Mouse (Mus musculus) neural tube, embryonic 11.5 days (tissue): Measurements from ENCODE around the gene Snap25. TPM values are rescaled to one million over a fixed set of nuclear protein-coding genes. Genes with fewer than 3 reads are reported as not detected.
A peak's percentile ranks its signal among the peaks of the same experiment; 100 is the strongest.

Experiments
- ATAC-seq: fragments of 200-750 bp; cut with Nextera tagmentation; 2 replicates; pipeline ENCODE4 v1.8.0; 2017; ENCODE audit warnings: moderate number of reproducible peaks, mild to moderate bottlenecking, moderate TSS enrichment, moderate library complexity; ENCODE audit not compliant: insufficient read depth, low FRiP score, low TSS enrichment
- DNase-seq: peaks from one replicate; pipeline ENCODE4 v3.0.0-alpha.2; 2015; ENCODE audit warnings: low spot score
- H3K27ac ChIP-seq: fragments of 300-500 bp; sonication (generic); 2 replicates; pipeline ENCODE4 v1.5.1; 2014; ENCODE audit warnings: low read depth, mild to moderate bottlenecking, low read length
- H3K27me3 ChIP-seq: fragments of 300-500 bp; sonication (generic); 2 replicates; pipeline ENCODE4 v1.6.1; 2014; ENCODE audit warnings: mild to moderate bottlenecking, low read length, mixed read lengths; ENCODE audit not compliant: control insufficient read depth, insufficient read depth
- H3K36me3 ChIP-seq: fragments of 300-500 bp; sonication (generic); 2 replicates; pipeline ENCODE4 v1.6.1; 2014; ENCODE audit warnings: mild to moderate bottlenecking, low read length, moderate library complexity, mixed read lengths; ENCODE audit not compliant: control insufficient read depth, insufficient read depth
- H3K4me1 ChIP-seq: fragments of 300-500 bp; sonication (generic); 2 replicates; pipeline ENCODE4 v1.6.1; 2014; ENCODE audit warnings: low read length, mixed read lengths; ENCODE audit not compliant: control insufficient read depth, insufficient read depth
- H3K4me2 ChIP-seq: fragments of 300-500 bp; sonication (generic); 2 replicates; pipeline ENCODE4 v1.6.1; 2014; ENCODE audit warnings: low read depth, mild to moderate bottlenecking, moderate library complexity
- H3K4me3 ChIP-seq: fragments of 300-500 bp; sonication (generic); 2 replicates; pipeline ENCODE4 v1.5.1; 2014; ENCODE audit warnings: low read depth, low read length
- H3K9ac ChIP-seq: fragments of 300-500 bp; sonication (generic); 2 replicates; pipeline ENCODE4 v1.6.1; 2014; ENCODE audit warnings: mild to moderate bottlenecking, low read length
- H3K9me3 ChIP-seq: fragments of 300-500 bp; sonication (generic); 2 replicates; pipeline ENCODE4 v1.6.1; 2016; ENCODE audit warnings: low read length; ENCODE audit not compliant: control insufficient read depth
- WGBS: fragments of 180-500 bp; shearing (Covaris S2); extraction: QIAGEN DNeasy Blood & Tissue Kit; methylation state at CpG from one replicate; pipeline ENCODE4 v1.1.7; 2014; 5-methylcytosine and 5-hydroxymethylcytosine counted together
- polyA plus RNA-seq: library from polyadenylated mRNA; unstranded; fragments of >200 nt; fragmentation: Nextera tagmentation; extraction: Ambion mirVana; gene quantifications from 2 replicates; pipeline ENCODE4 v1.2.1, GENCODE M21; 2014

Gene Snap25
- polyA plus RNA-seq, 1 experiment from 2014 or later, result 69.6 TPM

GRCm38 (mm10) chr2:136699429-136700227, 13.6 kb upstream of the Snap25 start:
- DNase-seq, result no peak
- no peak overlapping the region for H3K4me2 ChIP-seq
- no peak overlapping the region for H3K9ac ChIP-seq
- H3K36me3 ChIP-seq, result no peaks in the 10 kb centered on the region
- H3K4me1 ChIP-seq, result no peaks in the 10 kb centered on the region
- WGBS, result 84% methylated on average over 3 of the region's 3 CpGs
- ATAC-seq, result no peak
- no peaks in the 10 kb centered on the region for H3K27me3 ChIP-seq
- no peak overlapping the region for H3K4me3 ChIP-seq
- no peak overlapping the region for H3K27ac ChIP-seq
- no peaks in the 10 kb centered on the region for H3K9me3 ChIP-seq

GRCm38 (mm10) chr2:136703376-136703775, 9.9 kb upstream of the Snap25 start:
- 79% methylated on average over 2 of the region's 2 CpGs for WGBS

GRCm38 (mm10) chr2:136711155-136711554, 2.1 kb upstream of the Snap25 start:
- DNase-seq, result peak; percentile 9
- Histone ChIP-seq H3K4me2 (no peak overlapping the region), H3K27me3 (no peaks in the 10 kb centered on the region), H3K4me1 (no peaks in the 10 kb centered on the region; the same call in 1 of the 2 replicates), H3K4me3 (no peak overlapping the region), H3K9ac (no peak overlapping the region), H3K36me3 (no peaks in the 10 kb centered on the region), H3K9me3 (no peaks in the 10 kb centered on the region), H3K27ac (no peak overlapping the region)
- ATAC-seq, result no peak
- 52% methylated on average over 3 of the region's 3 CpGs for WGBS

More at GRCm38 (mm10) chr2:136703376-136703775, 9.9 kb upstream of the Snap25 start:
- H3K9ac ChIP-seq, result no peak overlapping the region
- H3K4me3 ChIP-seq, result no peak overlapping the region
- DNase-seq (no peak), ATAC-seq (no peak)
- H3K4me2 ChIP-seq, result no peak overlapping the region
- H3K4me1 ChIP-seq, result no peaks in the 10 kb centered on the region
- H3K27me3 ChIP-seq, result no peaks in the 10 kb centered on the region
- no peaks in the 10 kb centered on the region for H3K9me3 ChIP-seq
- no peak overlapping the region for H3K27ac ChIP-seq
- no peaks in the 10 kb centered on the region for H3K36me3 ChIP-seq

- Histone ChIP-seq H3K36me3 (no peaks in the 10 kb centered on the region), H3K4me3 (peak overlapping the region; percentile 60), H3K9ac (no peak overlapping the region; the same call in 1 of the 2 replicates), H3K4me1 (no peaks in the 10 kb centered on the region; the same call in 1 of the 2 replicates), H3K27me3 (no peaks in the 10 kb centered on the region), H3K27ac (peak overlapping the region; percentile 11; the same call in 1 of the 2 replicates), H3K4me2 (peak overlapping the region; percentile 82), H3K9me3 (no peaks in the 10 kb centered on the region)
- DNase-seq (peak; percentile 37), ATAC-seq (no peak)
- 4% methylated on average over 28 of the region's 28 CpGs for WGBS
These were observed 1.4 kb upstream of the Snap25 start for GRCm38 (mm10) chr2:136711746-136712440.

- H3K27ac ChIP-seq, result peak overlapping the region; percentile 11; the same call in 1 of the 2 replicates
- H3K4me2 ChIP-seq, result peak overlapping the region; percentile 82
- H3K9me3 ChIP-seq, result no peaks in the 10 kb centered on the region
- H3K27me3 ChIP-seq, result no peaks in the 10 kb centered on the region
- no peaks in the 10 kb centered on the region for H3K36me3 ChIP-seq
- no peaks in the 10 kb centered on the region; the same call in 1 of the 2 replicates for H3K4me1 ChIP-seq
- H3K4me3 ChIP-seq, result peak overlapping the region; percentile 60
- WGBS, result under 1% methylated on average over 13 of the region's 13 CpGs
- ATAC-seq (0 out of 2 replicates have a peak, but pooled peaks have one; percentile 1), DNase-seq (no peak)
- no peak overlapping the region; the same call in 1 of the 2 replicates for H3K9ac ChIP-seq
These were observed 725 bp upstream of the Snap25 start for GRCm38 (mm10) chr2:136712441-136713015.

DNA sequence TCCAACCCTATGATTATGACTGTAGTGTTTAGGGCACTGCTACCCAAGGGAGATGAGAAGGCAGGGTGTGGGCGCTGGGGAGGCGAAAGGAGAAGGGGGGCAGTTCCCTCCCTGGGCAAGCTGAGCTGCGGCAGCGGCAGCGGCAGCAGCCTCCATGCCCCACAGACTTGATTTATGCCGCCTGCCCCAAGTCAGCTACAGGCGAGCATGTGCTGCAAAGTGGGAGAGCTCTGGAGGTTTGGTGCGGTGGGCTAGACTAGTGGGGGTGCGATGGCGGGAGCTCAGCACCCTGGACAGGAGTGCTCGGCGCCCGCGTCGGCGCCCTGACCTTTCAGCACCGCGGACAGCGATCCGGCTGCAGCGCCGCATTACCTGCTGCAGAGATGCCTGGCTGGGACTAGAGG, 757 bp downstream of the Snap25 start:
- H3K4me2 ChIP-seq, result peak overlapping the region; percentile 82
- peak overlapping the region; percentile 51 for H3K9ac ChIP-seq
- no peaks in the 10 kb centered on the region for H3K36me3 ChIP-seq
- peak; percentile 83 for DNase-seq
- WGBS, result under 1% methylated on average over 22 of the region's 22 CpGs
- H3K4me3 ChIP-seq, result peak overlapping the region; percentile 60
- ATAC-seq, result peak; percentile 81
- H3K27me3 ChIP-seq, result no peaks in the 10 kb centered on the region
- H3K27ac ChIP-seq, result peak overlapping the region; percentile 75
- H3K9me3 ChIP-seq, result no peaks in the 10 kb centered on the region
- no peaks in the 10 kb centered on the region; the same call in 1 of the 2 replicates for H3K4me1 ChIP-seq

- 69% methylated on average over 5 of the region's 5 CpGs for WGBS
- no peaks in the 10 kb centered on the region; the same call in 1 of the 2 replicates for H3K4me1 ChIP-seq
- no peak overlapping the region for H3K27ac ChIP-seq
- H3K36me3 ChIP-seq, result no peaks in the 10 kb centered on the region
- H3K4me2 ChIP-seq, result 0 out of 2 replicates have a peak overlapping the region, but pooled peaks have one; percentile 12
- H3K4me3 ChIP-seq, result no peak overlapping the region
- H3K27me3 ChIP-seq, result no peaks in the 10 kb centered on the region
- DNase-seq (no peak), ATAC-seq (no peak)
- H3K9ac ChIP-seq, result no peak overlapping the region
- no peaks in the 10 kb centered on the region for H3K9me3 ChIP-seq
These were observed 2.3 kb downstream of the Snap25 start for GRCm38 (mm10) chr2:136715531-136715930.

DNA sequence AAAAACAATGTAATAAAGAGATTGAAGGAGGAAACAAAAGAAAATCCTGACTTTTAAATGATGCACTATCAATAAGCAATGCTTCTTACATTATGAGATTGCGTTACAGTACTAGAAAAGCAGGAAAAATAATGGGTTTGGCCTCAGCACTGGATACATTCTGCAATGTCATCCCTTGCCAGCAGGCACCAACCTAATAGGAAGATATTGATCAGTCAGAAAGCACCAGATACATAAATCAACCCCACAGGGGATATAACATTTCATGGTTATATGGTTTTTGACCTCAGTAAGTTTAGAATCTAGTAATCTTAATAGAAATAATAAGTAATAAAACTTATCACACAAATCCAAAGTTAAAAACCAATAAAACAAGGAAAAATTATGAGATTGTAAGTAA, 3.1 kb downstream of the Snap25 start:
- Histone ChIP-seq H3K9me3 (no peaks in the 10 kb centered on the region), H3K4me1 (no peaks in the 10 kb centered on the region; the same call in 1 of the 2 replicates), H3K4me2 (no peak overlapping the region), H3K4me3 (no peak overlapping the region), H3K27ac (no peak overlapping the region), H3K27me3 (no peaks in the 10 kb centered on the region), H3K36me3 (no peaks in the 10 kb centered on the region), H3K9ac (no peak overlapping the region)
- WGBS, result 78% methylated on average over 1 of the region's 1 CpGs
- no peak for ATAC-seq
- DNase-seq, result no peak
